Mouse (Mus musculus): ENCODE results near the gene Galnt18.

DNA sequence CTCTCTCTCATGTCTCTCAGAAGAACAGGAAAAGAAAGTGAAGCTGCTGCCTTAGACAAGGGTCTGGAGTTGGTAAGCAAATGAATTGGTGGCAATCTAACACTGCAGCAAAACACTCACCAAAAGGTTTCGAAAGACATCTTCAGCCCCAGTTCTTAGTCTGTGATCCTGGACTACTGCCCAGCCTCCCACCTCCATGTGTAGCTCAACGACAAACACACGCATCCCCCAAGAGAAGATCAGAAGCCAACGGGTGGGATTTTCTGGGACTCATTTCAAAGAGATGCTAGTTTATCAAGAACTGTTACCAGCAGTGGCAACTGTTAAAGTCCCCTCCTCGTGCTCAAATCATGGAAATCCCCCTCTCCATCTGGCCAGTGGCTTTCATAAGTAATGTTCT is 20.3 kb upstream of the Galnt18 start:
- no peak for TF ChIP-seq CTCF (IDR thresholded peaks at IDR 0.05; ENCODE audit: control insufficient read depth, insufficient read depth, insufficient read length)
- TF ChIP-seq MYOD1 (IDR thresholded peaks at IDR 0.05; ENCODE audit: control insufficient read depth, insufficient read length, low read depth): no peak
- TF ChIP-seq MYOG (IDR thresholded peaks at IDR 0.05; ENCODE audit: control insufficient read depth, extremely low read depth, insufficient read length): no peak
- no peak for TF ChIP-seq CEBPB (IDR thresholded peaks at IDR 0.05; ENCODE audit: low read depth)
- no peak for TF ChIP-seq MAX (IDR thresholded peaks at IDR 0.05)

Data from C2C12 (cell line).